Mouse (Mus musculus) lung, adult 2 months (tissue): ENCODE measurements around the gene Slc22a18.

Source experiments
- CTCF ChIP-seq: fragments of 200-500 bp; IDR thresholded peaks from 2 replicates; pipeline ENCODE4 v1.5.1; 2011; ENCODE audit warnings: mild to moderate bottlenecking, low read length, control low read depth; ENCODE audit not compliant: insufficient read depth
- POLR2A ChIP-seq: fragments of 200-500 bp; IDR thresholded peaks from 2 replicates; pipeline ENCODE4 v1.6.1; 2011; ENCODE audit warnings: low read depth, mild to moderate bottlenecking, control low read depth, low read length, borderline replicate concordance; ENCODE audit errors: extremely low read depth

DNA sequence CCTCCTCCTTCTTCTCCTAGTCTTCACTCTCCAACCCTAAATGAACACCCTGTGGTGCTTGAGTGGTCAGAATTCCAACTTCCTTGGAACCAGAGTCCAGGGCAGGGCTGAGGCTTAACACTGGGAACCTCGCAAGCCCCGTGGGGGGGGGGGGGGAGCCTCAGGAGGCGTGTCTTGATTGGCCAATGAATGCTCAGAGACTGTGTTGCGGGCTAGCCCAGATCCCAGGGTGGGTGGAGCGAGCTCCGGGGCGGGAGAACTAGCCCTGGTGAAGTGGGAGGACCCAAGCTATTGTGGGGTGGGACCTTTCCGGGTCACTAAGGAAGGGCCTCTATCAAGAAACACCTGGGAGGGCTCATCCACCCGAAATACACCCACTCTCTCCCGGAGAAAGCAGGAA lies 1.3 kb downstream of the Slc22a18 start:
- no peak for TF ChIP-seq POLR2A
- TF ChIP-seq CTCF: no peak
